Mouse (Mus musculus) stomach, embryonic 14.5 days (tissue): ENCODE measurements around the gene Otud4. TPM values are rescaled to one million over a fixed set of nuclear protein-coding genes. Genes with fewer than 3 reads are reported as not detected.

Experiments used
- ATAC-seq: fragments of 200-750 bp; cut with Nextera tagmentation; 2 replicates; pipeline ENCODE4 v1.8.0; 2017; ENCODE audit warnings: low read depth, moderate TSS enrichment; ENCODE audit not compliant: insufficient number of reproducible peaks, insufficient read depth, low FRiP score
- H3K27ac ChIP-seq: fragments of 300-500 bp; sonication (generic); 2 replicates; pipeline ENCODE4 v1.5.1; 2014; ENCODE audit warnings: mild to moderate bottlenecking, low read length, moderate library complexity, mixed read lengths
- H3K27me3 ChIP-seq: fragments of 300-500 bp; sonication (generic); 2 replicates; pipeline ENCODE4 v1.6.1; 2014; ENCODE audit warnings: low read length, control low read depth, mixed read lengths; ENCODE audit not compliant: control insufficient read depth, insufficient read depth
- H3K36me3 ChIP-seq: fragments of 300-500 bp; sonication (generic); 2 replicates; pipeline ENCODE4 v1.6.1; 2014; ENCODE audit warnings: mild to moderate bottlenecking, control low read depth, low read length, moderate library complexity, mixed read lengths; ENCODE audit not compliant: control insufficient read depth, insufficient read depth
- H3K4me1 ChIP-seq: fragments of 300-500 bp; sonication (generic); 2 replicates; pipeline ENCODE4 v1.6.1; 2014; ENCODE audit warnings: low read length, control low read depth, mixed read lengths; ENCODE audit not compliant: control insufficient read depth, insufficient read depth
- H3K4me2 ChIP-seq: fragments of 300-500 bp; sonication (generic); replicated peaks from 2 replicates; pipeline ENCODE4 v1.6.1; 2014; ENCODE audit warnings: low read depth, low read length, control low read depth
- H3K4me3 ChIP-seq: fragments of 300-500 bp; sonication (generic); 2 replicates; pipeline ENCODE4 v1.5.1; 2014; ENCODE audit warnings: low read depth, low read length, control low read depth
- H3K9ac ChIP-seq: fragments of 300-500 bp; sonication (generic); replicated peaks from 2 replicates; pipeline ENCODE4 v1.6.1; 2014; ENCODE audit warnings: low read depth, mild to moderate bottlenecking, control low read depth, low read length, moderate library complexity, mixed read lengths
- H3K9me3 ChIP-seq: fragments of 300-500 bp; sonication (generic); 2 replicates; pipeline ENCODE4 v1.6.1; 2016; ENCODE audit warnings: low read depth, low read length, control low read depth; ENCODE audit not compliant: control insufficient read depth
- WGBS: fragments of 180-500 bp; shearing (Covaris S2); extraction: QIAGEN DNeasy Blood & Tissue Kit; methylation state at CpG from one replicate; pipeline ENCODE4 v1.1.7; 2014; 5-methylcytosine and 5-hydroxymethylcytosine counted together
- polyA plus RNA-seq: library from polyadenylated mRNA; unstranded; fragments of >200 nt; fragmentation: Nextera tagmentation; extraction: Ambion mirVana; gene quantifications from 2 replicates; pipeline ENCODE4 v1.2.1, GENCODE M21; 2014

Gene Otud4
- polyA plus RNA-seq, 1 experiment from 2014 or later, result 27.2 TPM

- Histone ChIP-seq H3K9ac (no peak overlapping the region), H3K4me1 (no peaks in the 10 kb centered on the region), H3K4me3 (no peak overlapping the region), H3K4me2 (no peak overlapping the region), H3K9me3 (no peaks in the 10 kb centered on the region), H3K27me3 (no peaks in the 10 kb centered on the region), H3K36me3 (no peaks in the 10 kb centered on the region), H3K27ac (no peak overlapping the region)
- 29% methylated on average over 5 of the region's 5 CpGs for WGBS
- ATAC-seq, result no peak
These were observed 26.5 kb upstream of the Otud4 start for GRCm38 (mm10) chr8:79612965-79613364.

- Histone ChIP-seq H3K36me3 (no peaks in the 10 kb centered on the region), H3K9ac (no peak overlapping the region), H3K4me2 (no peak overlapping the region), H3K27ac (no peak overlapping the region), H3K4me1 (peaks cover 20% of the 10 kb centered on the region), H3K27me3 (no peaks in the 10 kb centered on the region), H3K9me3 (no peaks in the 10 kb centered on the region), H3K4me3 (no peak overlapping the region)
- ATAC-seq, result no peak
- WGBS, result 48% methylated on average over 6 of the region's 6 CpGs
These were observed 23.6 kb upstream of the Otud4 start for GRCm38 (mm10) chr8:79615741-79616350.

- Histone ChIP-seq H3K9me3 (no peaks in the 10 kb centered on the region), H3K9ac (no peak overlapping the region), H3K4me3 (no peak overlapping the region), H3K4me2 (no peak overlapping the region), H3K27ac (no peak overlapping the region), H3K36me3 (no peaks in the 10 kb centered on the region), H3K4me1 (peaks cover 23% of the 10 kb centered on the region), H3K27me3 (no peaks in the 10 kb centered on the region)
- 42% methylated on average over 5 of the region's 5 CpGs for WGBS
- no peak for ATAC-seq
These were observed 20.5 kb upstream of the Otud4 start for GRCm38 (mm10) chr8:79618906-79619305.

- Histone ChIP-seq H3K4me2 (no peak overlapping the region), H3K27me3 (no peaks in the 10 kb centered on the region), H3K36me3 (no peaks in the 10 kb centered on the region), H3K27ac (peak overlapping the region; percentile 66; the same call in 1 of the 2 replicates), H3K4me1 (peaks cover 23% of the 10 kb centered on the region), H3K4me3 (no peak overlapping the region), H3K9ac (no peak overlapping the region), H3K9me3 (no peaks in the 10 kb centered on the region)
- ATAC-seq, result no peak
- 61% methylated on average over 2 of the region's 2 CpGs for WGBS
These were observed 20.1 kb upstream of the Otud4 start for GRCm38 (mm10) chr8:79619353-79619752.

GRCm38 (mm10) chr8:79620000-79620399 is 19.4 kb upstream of the Otud4 start:
- H3K36me3 ChIP-seq, result no peaks in the 10 kb centered on the region
- 5% methylated on average over 3 of the region's 3 CpGs for WGBS
- no peaks in the 10 kb centered on the region for H3K27me3 ChIP-seq
- H3K4me1 ChIP-seq, result peaks cover 23% of the 10 kb centered on the region
- peak overlapping the region; percentile 66 for H3K27ac ChIP-seq
- ATAC-seq, result peak; percentile 59; the same call in 1 of the 2 replicates
- H3K4me2 ChIP-seq, result no peak overlapping the region
- H3K9ac ChIP-seq, result no peak overlapping the region
- H3K9me3 ChIP-seq, result no peaks in the 10 kb centered on the region
- no peak overlapping the region for H3K4me3 ChIP-seq

GRCm38 (mm10) chr8:79620489-79621276 is 18.7 kb upstream of the Otud4 start:
- H3K9me3 ChIP-seq, result no peaks in the 10 kb centered on the region
- 33% methylated on average over 9 of the region's 9 CpGs for WGBS
- no peak overlapping the region for H3K4me2 ChIP-seq
- peaks cover 23% of the 10 kb centered on the region for H3K4me1 ChIP-seq
- H3K4me3 ChIP-seq, result no peak overlapping the region
- H3K36me3 ChIP-seq, result no peaks in the 10 kb centered on the region
- H3K27ac ChIP-seq, result peak overlapping the region; percentile 66
- no peak overlapping the region for H3K9ac ChIP-seq
- H3K27me3 ChIP-seq, result no peaks in the 10 kb centered on the region
- ATAC-seq, result no peak; the same call in 1 of the 2 replicates

GRCm38 (mm10) chr8:79622346-79622745 is 17.1 kb upstream of the Otud4 start:
- H3K9ac ChIP-seq, result no peak overlapping the region
- no peak for ATAC-seq
- H3K9me3 ChIP-seq, result no peaks in the 10 kb centered on the region
- H3K4me1 ChIP-seq, result peaks cover 23% of the 10 kb centered on the region
- H3K27me3 ChIP-seq, result no peaks in the 10 kb centered on the region
- 55% methylated on average over 11 of the region's 11 CpGs for WGBS
- H3K4me3 ChIP-seq, result no peak overlapping the region
- H3K27ac ChIP-seq, result no peak overlapping the region
- H3K36me3 ChIP-seq, result no peaks in the 10 kb centered on the region
- no peak overlapping the region for H3K4me2 ChIP-seq

GRCm38 (mm10) chr8:79623351-79623750 is 16.1 kb upstream of the Otud4 start:
- H3K4me2 ChIP-seq, result no peak overlapping the region
- H3K36me3 ChIP-seq, result no peaks in the 10 kb centered on the region
- 91% methylated on average over 12 of the region's 12 CpGs for WGBS
- ATAC-seq, result no peak
- no peak overlapping the region for H3K4me3 ChIP-seq
- no peaks in the 10 kb centered on the region for H3K9me3 ChIP-seq
- no peak overlapping the region for H3K27ac ChIP-seq
- no peak overlapping the region for H3K9ac ChIP-seq
- no peaks in the 10 kb centered on the region for H3K27me3 ChIP-seq
- peaks cover 23% of the 10 kb centered on the region for H3K4me1 ChIP-seq
